Mouse (Mus musculus) c-Kit-positive CD71-positive TER-119-positive erythroid progenitor cells, embryonic 14.5 days (primary cell): ENCODE data around the gene Cacna1c.

Experiments
- DNase-seq: peaks from one replicate; pipeline ENCODE4 v3.0.0-alpha.2; 2013; ENCODE audit warnings: low spot score

Cacna1c gene

GRCm38 (mm10) chr6:119095081-119095480 lies 101.1 kb downstream of the Cacna1c start:
- no peak for DNase-seq

- no peak for DNase-seq
These were observed 107.0 kb downstream of the Cacna1c start for GRCm38 (mm10) chr6:119089173-119089572.

GRCm38 (mm10) chr6:119088381-119088780 lies 107.8 kb downstream of the Cacna1c start:
- no peak for DNase-seq

- DNase-seq: no peak
These were observed 108.3 kb downstream of the Cacna1c start for GRCm38 (mm10) chr6:119087919-119088318.

GRCm38 (mm10) chr6:119085789-119086188 lies 110.4 kb downstream of the Cacna1c start:
- no peak for DNase-seq

- no peak for DNase-seq
These were observed 111.7 kb downstream of the Cacna1c start for GRCm38 (mm10) chr6:119084532-119084931.

- no peak for DNase-seq
These were observed 112.7 kb downstream of the Cacna1c start for GRCm38 (mm10) chr6:119083559-119083958.

GRCm38 (mm10) chr6:119082662-119083061 lies 113.6 kb downstream of the Cacna1c start:
- no peak for DNase-seq

GRCm38 (mm10) chr6:119081650-119082049 lies 114.6 kb downstream of the Cacna1c start:
- no peak for DNase-seq

- DNase-seq: no peak
These were observed 116.6 kb downstream of the Cacna1c start for GRCm38 (mm10) chr6:119079626-119080025.

GRCm38 (mm10) chr6:119078912-119079311 lies 117.3 kb downstream of the Cacna1c start:
- DNase-seq: no peak

- DNase-seq: no peak
These were observed 119.0 kb downstream of the Cacna1c start for GRCm38 (mm10) chr6:119077231-119077630.

GRCm38 (mm10) chr6:119073419-119074071 lies 122.7 kb downstream of the Cacna1c start:
- no peak for DNase-seq

GRCm38 (mm10) chr6:119072772-119073171 lies 123.4 kb downstream of the Cacna1c start:
- DNase-seq: no peak

- no peak for DNase-seq
These were observed 125.4 kb downstream of the Cacna1c start for GRCm38 (mm10) chr6:119070771-119071170.

GRCm38 (mm10) chr6:119070351-119070750 lies 125.9 kb downstream of the Cacna1c start:
- no peak for DNase-seq

- no peak for DNase-seq
These were observed 127.1 kb downstream of the Cacna1c start for GRCm38 (mm10) chr6:119069145-119069544.

GRCm38 (mm10) chr6:119068650-119069049 lies 127.6 kb downstream of the Cacna1c start:
- DNase-seq: no peak

GRCm38 (mm10) chr6:119064961-119065360 lies 131.3 kb downstream of the Cacna1c start:
- DNase-seq: no peak

- no peak for DNase-seq
These were observed 131.8 kb downstream of the Cacna1c start for GRCm38 (mm10) chr6:119064430-119064829.

- DNase-seq: no peak
These were observed 133.5 kb downstream of the Cacna1c start for GRCm38 (mm10) chr6:119062695-119063094.

GRCm38 (mm10) chr6:119058896-119059295 lies 137.3 kb downstream of the Cacna1c start:
- no peak for DNase-seq

- no peak for DNase-seq
These were observed 137.8 kb downstream of the Cacna1c start for GRCm38 (mm10) chr6:119058461-119058860.

- no peak for DNase-seq
These were observed 139.1 kb downstream of the Cacna1c start for GRCm38 (mm10) chr6:119057076-119057479.
